Mouse (Mus musculus) neural tube, embryonic 14.5 days (tissue): ENCODE measurements around the gene Nav2. TPM values are rescaled to one million over a fixed set of nuclear protein-coding genes. Genes with fewer than 3 reads are reported as not detected.

Source experiments
- ATAC-seq: fragments of 200-750 bp; cut with Nextera tagmentation; 2 replicates; pipeline ENCODE4 v1.8.0; 2017; ENCODE audit warnings: low read depth, mild to moderate bottlenecking, moderate TSS enrichment, moderate library complexity
- H3K27ac ChIP-seq: fragments of 300-500 bp; sonication (generic); 2 replicates; pipeline ENCODE4 v1.5.1; 2014; ENCODE audit warnings: low read depth, mild to moderate bottlenecking, control low read depth, low read length, moderate library complexity, mixed read lengths
- H3K27me3 ChIP-seq: fragments of 300-500 bp; sonication (generic); 2 replicates; pipeline ENCODE4 v1.6.1; 2014; ENCODE audit warnings: low read length; ENCODE audit not compliant: control insufficient read depth, insufficient read depth
- H3K36me3 ChIP-seq: fragments of 300-500 bp; sonication (generic); 2 replicates; pipeline ENCODE4 v1.6.1; 2014; ENCODE audit warnings: low read length, mixed read lengths; ENCODE audit not compliant: control insufficient read depth, insufficient read depth
- H3K4me1 ChIP-seq: fragments of 300-500 bp; sonication (generic); 2 replicates; pipeline ENCODE4 v1.6.1; 2014; ENCODE audit warnings: low read length; ENCODE audit not compliant: control insufficient read depth, insufficient read depth
- H3K4me2 ChIP-seq: fragments of 300-500 bp; sonication (generic); 2 replicates; pipeline ENCODE4 v1.6.1; 2014; ENCODE audit warnings: mild to moderate bottlenecking, low read depth, low read length, control low read depth
- H3K4me3 ChIP-seq: fragments of 300-500 bp; sonication (generic); 2 replicates; pipeline ENCODE4 v1.5.1; 2014; ENCODE audit warnings: low read depth, low read length, control low read depth, mixed read lengths
- H3K9ac ChIP-seq: fragments of 300-500 bp; sonication (generic); replicated peaks from 2 replicates; pipeline ENCODE4 v1.6.1; 2014; ENCODE audit warnings: low read depth, mild to moderate bottlenecking, control low read depth, low read length, mixed read lengths
- H3K9me3 ChIP-seq: fragments of 300-500 bp; sonication (generic); 2 replicates; pipeline ENCODE4 v1.6.1; 2016; ENCODE audit warnings: low read length; ENCODE audit not compliant: control insufficient read depth
- WGBS: fragments of 180-500 bp; shearing (Covaris S2); extraction: QIAGEN DNeasy Blood & Tissue Kit; methylation state at CpG from one replicate; pipeline ENCODE4 v1.1.7; 2014; 5-methylcytosine and 5-hydroxymethylcytosine counted together
- polyA plus RNA-seq: library from polyadenylated mRNA; unstranded; fragments of >200 nt; fragmentation: Nextera tagmentation; extraction: Ambion mirVana; gene quantifications from 2 replicates; pipeline ENCODE4 v1.2.1, GENCODE M21; 2014

Gene Nav2
- polyA plus RNA-seq, 1 experiment from 2014 or later: 36.5 TPM

- peaks cover 21% of the 10 kb centered on the region for H3K4me1 ChIP-seq
- H3K36me3 ChIP-seq: no peaks in the 10 kb centered on the region
- H3K27ac ChIP-seq: peak overlapping the region; percentile 63
- WGBS: 9% methylated on average over 20 of the region's 20 CpGs
- H3K27me3 ChIP-seq: no peaks in the 10 kb centered on the region
- H3K9me3 ChIP-seq: no peaks in the 10 kb centered on the region
- ATAC-seq: peak; percentile 76
- peak overlapping the region; percentile 18; the same call in 1 of the 2 replicates for H3K4me3 ChIP-seq
- peak overlapping the region; percentile 45 for H3K4me2 ChIP-seq
- H3K9ac ChIP-seq: peak overlapping the region; percentile 35
Observed at GRCm38 (mm10) chr7:49119794-49120487, 211.4 kb downstream of the Nav2 start.

- ATAC-seq: peak; percentile 18; the same call in 1 of the 2 replicates
- Histone ChIP-seq H3K9me3 (no peaks in the 10 kb centered on the region), H3K9ac (peak overlapping the region; percentile 35; the same call in 1 of the 2 replicates), H3K4me2 (peak overlapping the region; percentile 45), H3K27me3 (no peaks in the 10 kb centered on the region), H3K4me3 (peak overlapping the region; percentile 18; the same call in 1 of the 2 replicates), H3K4me1 (peaks cover 21% of the 10 kb centered on the region), H3K27ac (peak overlapping the region; percentile 63; the same call in 1 of the 2 replicates), H3K36me3 (no peaks in the 10 kb centered on the region)
- WGBS: 12% methylated on average over 6 of the region's 6 CpGs
Observed at GRCm38 (mm10) chr7:49120488-49120864, 212.0 kb downstream of the Nav2 start.

DNA sequence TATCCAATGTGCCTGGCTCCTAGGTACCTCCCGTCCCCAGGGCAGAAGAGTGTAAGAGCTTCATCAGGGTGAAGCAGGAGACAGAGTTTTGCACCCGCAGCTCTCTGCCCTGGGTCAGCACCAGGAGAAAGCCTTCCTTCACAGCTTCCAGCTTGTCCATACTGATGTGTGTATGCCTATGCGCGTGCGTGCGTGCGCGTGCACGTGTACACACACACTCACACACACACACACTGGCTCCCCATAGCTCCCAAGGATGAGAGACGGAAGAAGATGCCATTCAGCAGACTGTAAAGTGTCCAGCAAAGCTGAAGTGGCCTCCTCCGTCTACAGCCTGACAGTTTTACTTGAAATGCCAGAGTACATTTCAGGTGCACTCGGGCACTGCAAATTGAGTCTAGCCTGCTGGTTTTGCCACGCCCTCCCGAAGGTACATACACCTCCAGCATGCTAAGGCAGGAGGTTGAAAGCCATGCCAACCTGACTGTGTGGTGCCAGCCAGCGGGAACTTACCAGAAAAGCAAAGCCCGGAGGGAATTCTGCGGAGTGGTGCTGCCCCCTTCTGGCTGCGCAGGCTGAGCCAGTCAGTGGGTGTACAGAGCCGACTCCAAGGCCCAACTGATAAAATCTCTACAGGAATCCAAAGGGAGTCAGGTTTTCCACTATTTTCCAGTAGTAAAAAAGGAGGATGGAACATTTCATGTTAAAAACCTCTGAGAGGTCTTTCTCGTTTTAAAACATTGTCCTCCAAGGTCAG is 212.6 kb downstream of the Nav2 start:
- Histone ChIP-seq H3K27ac (peak overlapping the region; percentile 63; the same call in 1 of the 2 replicates), H3K4me2 (peak overlapping the region; percentile 45; the same call in 1 of the 2 replicates), H3K4me1 (peaks cover 21% of the 10 kb centered on the region), H3K36me3 (no peaks in the 10 kb centered on the region), H3K27me3 (no peaks in the 10 kb centered on the region), H3K9ac (no peak overlapping the region), H3K4me3 (no peak overlapping the region), H3K9me3 (no peaks in the 10 kb centered on the region)
- peak; percentile 81 for ATAC-seq
- 33% methylated on average over 20 of the region's 20 CpGs for WGBS

GRCm38 (mm10) chr7:49122498-49122897 is 214.0 kb downstream of the Nav2 start:
- no peaks in the 10 kb centered on the region for H3K27me3 ChIP-seq
- H3K9ac ChIP-seq: no peak overlapping the region
- no peak overlapping the region for H3K4me2 ChIP-seq
- WGBS: 80% methylated on average over 7 of the region's 7 CpGs
- no peak for ATAC-seq
- no peaks in the 10 kb centered on the region for H3K36me3 ChIP-seq
- peaks cover 21% of the 10 kb centered on the region for H3K4me1 ChIP-seq
- H3K27ac ChIP-seq: no peak overlapping the region
- H3K9me3 ChIP-seq: no peaks in the 10 kb centered on the region
- H3K4me3 ChIP-seq: no peak overlapping the region

DNA sequence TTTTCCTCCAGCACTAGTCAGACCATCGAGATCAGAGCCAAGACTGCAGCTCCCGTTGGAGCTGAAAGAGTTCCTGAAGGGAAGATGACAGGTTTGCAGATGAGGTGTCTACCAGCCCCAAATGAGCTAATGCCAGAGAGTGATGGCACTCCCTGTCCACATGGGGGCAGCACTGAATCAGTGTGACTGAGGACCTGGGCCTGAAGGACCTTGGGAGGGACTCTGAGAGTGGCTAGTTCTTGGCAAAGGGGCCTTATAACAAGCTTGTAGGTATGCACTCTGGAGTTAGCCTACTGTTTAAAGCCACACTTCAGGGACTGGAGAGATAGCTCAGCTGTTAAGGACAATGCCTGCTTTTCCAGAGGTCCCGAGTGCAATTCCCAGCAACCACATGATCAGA is 217.0 kb downstream of the Nav2 start:
- peaks cover 8% of the 10 kb centered on the region for H3K4me1 ChIP-seq
- H3K9ac ChIP-seq: no peak overlapping the region
- no peak overlapping the region for H3K4me2 ChIP-seq
- no peak overlapping the region for H3K4me3 ChIP-seq
- no peak for ATAC-seq
- 42% methylated on average over 3 of the region's 3 CpGs for WGBS
- no peak overlapping the region for H3K27ac ChIP-seq
- H3K27me3 ChIP-seq: no peaks in the 10 kb centered on the region
- H3K9me3 ChIP-seq: no peaks in the 10 kb centered on the region
- no peaks in the 10 kb centered on the region for H3K36me3 ChIP-seq

- Histone ChIP-seq H3K4me2 (no peak overlapping the region), H3K9ac (no peak overlapping the region), H3K4me3 (no peak overlapping the region), H3K36me3 (no peaks in the 10 kb centered on the region), H3K27me3 (no peaks in the 10 kb centered on the region), H3K4me1 (no peaks in the 10 kb centered on the region), H3K9me3 (no peaks in the 10 kb centered on the region), H3K27ac (no peak overlapping the region)
- WGBS: 82% methylated on average over 8 of the region's 8 CpGs
- ATAC-seq: no peak
Observed at GRCm38 (mm10) chr7:49128224-49128623, 219.7 kb downstream of the Nav2 start.

GRCm38 (mm10) chr7:49132851-49133351 is 224.4 kb downstream of the Nav2 start:
- 31% methylated on average over 10 of the region's 10 CpGs for WGBS
- Histone ChIP-seq H3K4me2 (no peak overlapping the region), H3K4me3 (no peak overlapping the region), H3K27ac (no peak overlapping the region), H3K9ac (no peak overlapping the region), H3K9me3 (no peaks in the 10 kb centered on the region), H3K27me3 (no peaks in the 10 kb centered on the region), H3K36me3 (no peaks in the 10 kb centered on the region), H3K4me1 (no peaks in the 10 kb centered on the region)
- ATAC-seq: peak; percentile 81

DNA sequence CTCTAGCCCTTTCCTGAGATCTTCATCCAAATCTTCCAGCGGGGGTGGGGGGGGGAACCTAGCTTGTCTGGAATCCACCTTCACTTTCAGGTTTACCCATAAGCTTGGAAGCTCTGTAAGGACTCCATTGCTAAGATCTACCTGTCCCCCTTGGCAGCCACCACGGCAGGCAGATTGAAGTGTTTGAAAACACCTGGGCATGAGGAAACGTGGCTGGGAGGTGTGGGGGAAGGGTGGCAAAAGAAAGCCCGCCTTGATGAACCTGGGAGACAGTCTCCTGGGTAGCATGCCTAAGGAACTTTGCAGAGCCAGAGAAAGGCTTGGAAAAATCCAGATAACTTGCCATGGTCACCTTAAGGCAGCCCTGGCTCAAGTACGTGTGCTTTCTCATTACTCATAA is 225.9 kb downstream of the Nav2 start:
- Histone ChIP-seq H3K4me1 (no peaks in the 10 kb centered on the region), H3K9ac (no peak overlapping the region), H3K4me3 (no peak overlapping the region), H3K4me2 (no peak overlapping the region), H3K27ac (no peak overlapping the region), H3K36me3 (no peaks in the 10 kb centered on the region), H3K9me3 (no peaks in the 10 kb centered on the region), H3K27me3 (no peaks in the 10 kb centered on the region)
- 88% methylated on average over 5 of the region's 5 CpGs for WGBS
- no peak for ATAC-seq

- Histone ChIP-seq H3K27me3 (no peaks in the 10 kb centered on the region), H3K9me3 (no peaks in the 10 kb centered on the region; the same call in 1 of the 2 replicates), H3K4me2 (no peak overlapping the region), H3K4me3 (no peak overlapping the region), H3K36me3 (no peaks in the 10 kb centered on the region), H3K9ac (no peak overlapping the region), H3K27ac (no peak overlapping the region), H3K4me1 (no peaks in the 10 kb centered on the region)
- 94% methylated on average over 2 of the region's 2 CpGs for WGBS
- no peak for ATAC-seq
Observed at GRCm38 (mm10) chr7:49139762-49140161, 231.2 kb downstream of the Nav2 start.
